Mouse (Mus musculus): ENCODE measurements around the gene Iqschfp.

- TF ChIP-seq POLR2A (IDR thresholded peaks at IDR 0.05; ENCODE audit: borderline replicate concordance, extremely low read depth, insufficient read depth, insufficient read length, poor library complexity, severe bottlenecking) (no peak), CTCF (IDR thresholded peaks at IDR 0.05; ENCODE audit: borderline replicate concordance, extremely low read depth, insufficient read depth, insufficient read length) (no peak)
Observed at GRCm38 (mm10) chr3:68637960-68638359, 745.9 kb downstream of the Iqschfp start.

Data from brain, embryonic 14.5 days (tissue).